Mouse (Mus musculus) heart, embryonic 14.5 days (tissue): ENCODE measurements at regions not wholly inside any gene's neighbourhood (a gene's known extent, or its start where the extent isn't known, plus 50 kb on each side); places are given as distances from the start of the nearest gene placed in this dataset.

Source experiments
- ATAC-seq: fragments of 200-750 bp; cut with Nextera tagmentation; 2 replicates; pipeline ENCODE4 v1.8.0; 2017; ENCODE audit warnings: low read depth, moderate TSS enrichment; ENCODE audit not compliant: insufficient number of reproducible peaks, insufficient read depth, low FRiP score
- H3K27ac ChIP-seq, 2 experiments: fragments of 200-500 bp in 1 of 2; fragments of 300-500 bp in 1 of 2; sonication (generic) in 1 of 2; replicated peaks in 1 of 2; 2 replicates each; pipeline ENCODE4 v1.5.1; 2012 to 2014; ENCODE audit warnings: low read depth in 2 of 2, low read length in 2 of 2, control low read depth in 1 of 2, mild to moderate bottlenecking in 1 of 2, mixed read lengths in 1 of 2; ENCODE audit not compliant: control insufficient read depth in 1 of 2, insufficient read depth in 1 of 2
- H3K27me3 ChIP-seq: fragments of 300-500 bp; sonication (generic); 2 replicates; pipeline ENCODE4 v1.6.1; 2014; ENCODE audit warnings: mild to moderate bottlenecking, low read length, control low read depth; ENCODE audit not compliant: control insufficient read depth, insufficient read depth
- H3K36me3 ChIP-seq: fragments of 300-500 bp; sonication (generic); 2 replicates; pipeline ENCODE4 v1.6.1; 2014; ENCODE audit warnings: mild to moderate bottlenecking, control low read depth, low read length, mixed read lengths; ENCODE audit not compliant: control insufficient read depth, insufficient read depth
- H3K4me1 ChIP-seq, 2 experiments: fragments of 200-500 bp in 1 of 2; fragments of 300-500 bp in 1 of 2; sonication (generic) in 1 of 2; 2 replicates each; pipeline ENCODE4 v1.6.1; 2012 to 2014; ENCODE audit warnings: low read length in 2 of 2, control low read depth in 1 of 2, mixed read lengths in 1 of 2; ENCODE audit not compliant: control insufficient read depth in 2 of 2, insufficient read depth in 2 of 2
- H3K4me2 ChIP-seq: fragments of 300-500 bp; sonication (generic); 2 replicates; pipeline ENCODE4 v1.6.1; 2014; ENCODE audit warnings: mild to moderate bottlenecking, low read length
- H3K4me3 ChIP-seq, 2 experiments: fragments of 200-500 bp in 1 of 2; fragments of 300-500 bp in 1 of 2; sonication (generic) in 1 of 2; 2 replicates each; pipeline ENCODE4 v1.5.1; 2012 to 2014; ENCODE audit warnings: low read length in 2 of 2, mild to moderate bottlenecking in 2 of 2, control low read depth in 1 of 2, low read depth in 1 of 2, moderate library complexity in 1 of 2; ENCODE audit not compliant: control insufficient read depth in 1 of 2, insufficient read depth in 1 of 2
- H3K9ac ChIP-seq: fragments of 300-500 bp; sonication (generic); 2 replicates; pipeline ENCODE4 v1.6.1; 2014; ENCODE audit warnings: mild to moderate bottlenecking, low read length
- H3K9me3 ChIP-seq: fragments of 300-500 bp; sonication (generic); 2 replicates; pipeline ENCODE4 v1.6.1; 2016; ENCODE audit warnings: low read length, control low read depth; ENCODE audit not compliant: control insufficient read depth
- WGBS: fragments of 180-500 bp; shearing (Covaris S2); extraction: QIAGEN DNeasy Blood & Tissue Kit; methylation state at CpG from one replicate; pipeline ENCODE4 v1.1.7; 2014; 5-methylcytosine and 5-hydroxymethylcytosine counted together

DNA sequence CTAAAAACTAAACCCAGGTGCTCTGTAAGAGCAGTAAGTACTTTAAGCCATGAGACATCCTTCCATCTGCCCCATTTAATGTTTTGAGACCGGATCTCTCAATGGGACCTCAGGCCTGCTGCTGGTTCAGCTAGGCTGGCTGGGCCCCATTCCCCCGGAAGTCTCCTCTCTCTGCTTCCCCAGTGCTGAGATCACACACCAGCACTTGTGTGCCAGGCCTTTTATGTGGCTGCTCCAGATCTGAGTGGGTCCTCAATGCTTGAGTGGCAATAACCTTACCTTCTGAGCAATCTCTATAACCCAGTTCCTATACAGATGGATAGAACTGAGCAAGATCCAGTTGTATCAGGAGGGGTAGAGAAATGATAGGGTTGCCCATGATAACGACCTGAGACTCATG lies 118.9 kb upstream of the Tgfbr2 start:
- Histone ChIP-seq H3K27ac (no peak overlapping the region), H3K4me2 (no peak overlapping the region), H3K9ac (no peak overlapping the region), H3K9me3 (no peaks in the 10 kb centered on the region), H3K36me3 (no peaks in the 10 kb centered on the region), H3K4me1 (peaks cover 0 to 5% of the 10 kb centered on the region in 2 experiments; a peak in 2 of 4 replicates), H3K27me3 (no peaks in the 10 kb centered on the region), H3K4me3 (no peak overlapping the region)
- ATAC-seq: no peak
- WGBS: 37% methylated on average over 3 of the region's 3 CpGs

DNA sequence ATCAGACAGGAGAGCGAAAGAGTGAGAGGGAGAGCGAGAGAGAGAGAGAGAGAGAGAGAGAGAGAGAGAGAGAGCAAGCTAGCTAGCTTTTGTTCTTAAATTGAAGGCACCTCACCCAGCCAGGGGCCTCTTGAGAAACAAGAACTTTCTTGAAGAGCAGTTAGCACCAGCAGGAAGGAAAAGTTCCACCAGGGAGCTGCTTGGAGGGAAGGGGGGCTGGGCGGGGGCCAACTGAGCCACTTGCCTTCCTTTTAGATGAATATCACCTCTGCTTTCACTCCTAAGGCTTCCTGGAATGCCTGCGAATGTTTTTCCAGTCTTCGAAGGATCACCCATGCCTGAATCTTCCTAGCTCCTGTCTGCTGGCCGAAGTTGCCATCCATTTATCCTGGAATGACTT lies 118.0 kb upstream of the Tgfbr2 start:
- ATAC-seq: no peak
- H3K9me3 ChIP-seq: no peaks in the 10 kb centered on the region
- WGBS: 60% methylated on average over 6 of the region's 6 CpGs
- H3K36me3 ChIP-seq: no peaks in the 10 kb centered on the region
- no peak overlapping the region for H3K4me3 ChIP-seq
- H3K27me3 ChIP-seq: no peaks in the 10 kb centered on the region
- no peak overlapping the region for H3K9ac ChIP-seq
- no peak overlapping the region for H3K27ac ChIP-seq
- H3K4me2 ChIP-seq: no peak overlapping the region
- peaks cover 0 to 5% of the 10 kb centered on the region in 2 experiments; a peak in 2 of 4 replicates for H3K4me1 ChIP-seq

DNA sequence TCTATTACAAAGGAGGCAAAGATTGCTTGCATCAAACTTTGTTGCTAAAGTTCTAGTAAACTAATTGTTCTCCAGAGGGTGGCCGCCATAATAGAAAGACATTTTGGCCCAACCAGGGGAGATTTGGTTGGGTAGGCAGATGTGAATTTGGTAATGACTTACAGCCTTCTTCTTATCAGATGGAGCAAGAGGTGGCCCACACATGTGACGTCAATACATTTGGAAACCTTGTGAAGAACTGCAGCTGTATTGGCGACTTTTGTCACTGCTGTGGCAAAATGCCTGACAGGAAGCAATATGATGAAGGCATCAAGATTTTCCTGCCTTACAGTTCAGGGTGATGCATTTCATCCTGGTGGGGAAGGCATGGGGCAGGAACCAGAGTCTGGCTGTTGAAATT lies 116.5 kb upstream of the Tgfbr2 start:
- ATAC-seq: no peak
- no peaks in the 10 kb centered on the region for H3K9me3 ChIP-seq
- no peak overlapping the region for H3K4me3 ChIP-seq
- no peak overlapping the region for H3K4me2 ChIP-seq
- WGBS: 75% methylated on average over 3 of the region's 3 CpGs
- no peak overlapping the region for H3K27ac ChIP-seq
- no peaks in the 10 kb centered on the region for H3K27me3 ChIP-seq
- no peak overlapping the region for H3K9ac ChIP-seq
- H3K36me3 ChIP-seq: no peaks in the 10 kb centered on the region
- H3K4me1 ChIP-seq: peaks cover 0 to 5% of the 10 kb centered on the region in 2 experiments; a peak in 2 of 4 replicates

DNA sequence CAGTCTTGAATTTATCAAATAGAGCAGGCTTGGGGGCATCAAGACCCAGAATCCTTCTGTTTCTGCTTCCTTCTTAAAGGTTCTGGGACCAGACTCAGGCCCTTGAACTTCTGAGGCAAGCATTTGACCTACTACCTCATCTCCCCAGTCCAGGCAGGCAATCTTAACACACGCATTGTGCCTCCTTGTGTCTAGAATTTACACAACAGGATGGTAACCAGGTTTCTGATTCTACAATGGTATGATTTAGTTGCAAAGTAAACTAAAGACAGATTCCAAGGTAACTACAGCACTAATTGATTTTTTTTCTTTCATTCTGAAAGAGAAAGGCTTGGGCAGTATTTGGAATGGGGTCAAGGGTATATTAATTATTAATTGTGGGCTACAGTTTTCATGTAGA lies 115.7 kb upstream of the Tgfbr2 start:
- Histone ChIP-seq H3K27ac (no peak overlapping the region), H3K9ac (no peak overlapping the region), H3K4me1 (peaks cover 6 to 7% of the 10 kb centered on the region in 2 experiments; a peak in 3 of 4 replicates), H3K27me3 (no peaks in the 10 kb centered on the region), H3K4me3 (no peak overlapping the region), H3K4me2 (no peak overlapping the region), H3K36me3 (no peaks in the 10 kb centered on the region), H3K9me3 (no peaks in the 10 kb centered on the region)
- ATAC-seq: no peak
- 87% methylated on average over 1 of the region's 1 CpGs for WGBS

DNA sequence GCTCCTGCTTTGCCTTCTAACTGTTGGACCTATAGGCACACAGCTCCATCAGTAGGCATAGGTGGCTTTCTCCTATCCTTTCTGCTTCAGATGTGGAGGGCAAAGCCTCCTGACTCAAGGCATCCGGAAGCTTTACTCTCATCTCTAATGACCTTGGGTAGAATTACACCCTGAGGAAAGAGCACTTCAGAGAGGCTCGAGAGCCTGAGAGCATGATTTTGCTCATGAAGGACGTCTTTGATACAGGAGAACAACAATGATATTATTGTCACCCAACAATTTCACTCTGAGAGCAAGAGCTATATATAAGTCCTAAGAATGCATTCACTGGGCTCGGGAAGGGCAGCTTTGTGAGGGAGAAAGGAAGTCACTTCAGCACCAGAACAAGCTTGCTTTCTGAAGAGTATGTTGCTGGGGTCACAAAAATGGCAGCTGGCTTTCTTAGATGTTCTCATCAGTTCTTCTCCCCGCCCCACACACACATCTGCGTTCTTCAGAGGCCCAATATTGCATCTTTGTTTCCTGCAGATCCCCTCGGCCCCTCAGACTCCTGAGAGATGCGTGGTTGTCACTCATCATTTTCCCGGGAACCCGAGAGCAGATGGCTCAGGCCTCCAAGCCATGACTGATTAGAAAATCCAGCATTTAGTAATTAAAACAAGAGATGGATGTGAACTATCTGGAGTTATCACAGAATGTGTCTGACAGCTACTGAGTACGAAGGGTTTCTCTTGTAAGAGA lies 110.7 kb upstream of the Tgfbr2 start:
- 52% methylated on average over 11 of the region's 11 CpGs for WGBS
- no peak overlapping the region for H3K4me2 ChIP-seq

DNA sequence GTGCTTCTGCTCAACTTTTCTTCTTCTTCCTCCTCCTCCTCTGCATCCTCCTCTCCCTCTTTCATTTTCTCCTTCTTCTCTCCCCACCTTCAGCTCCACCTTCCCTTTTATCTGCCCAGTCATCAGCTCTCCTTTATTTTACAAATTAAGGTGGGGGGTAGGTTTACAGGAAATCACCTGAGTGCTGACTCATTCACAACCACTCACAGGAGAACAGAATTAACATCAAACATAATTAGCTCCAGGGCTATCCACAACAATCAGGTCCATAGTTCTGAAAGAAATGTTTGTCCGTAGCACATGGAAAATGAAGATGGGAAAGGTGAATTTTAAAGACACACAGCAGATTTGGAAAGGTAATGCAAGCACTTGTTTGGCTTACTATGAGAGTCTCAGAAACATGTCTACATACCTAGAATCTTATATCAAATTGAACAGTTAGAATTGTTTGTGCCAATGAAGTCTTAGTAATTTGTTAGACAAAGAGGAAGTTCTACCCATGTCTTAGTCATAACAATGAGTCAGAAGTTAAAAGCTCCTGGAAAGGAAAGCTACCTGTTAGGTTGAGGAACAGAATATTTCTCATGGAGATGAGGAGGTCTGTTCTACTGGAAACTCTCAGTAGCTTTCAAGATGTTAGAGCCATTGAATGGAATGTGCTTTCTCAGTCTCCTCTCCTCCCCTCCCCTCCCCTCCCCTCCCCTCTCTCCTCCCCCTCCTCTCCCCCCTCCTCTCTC lies 108.8 kb upstream of the Tgfbr2 start:
- H3K4me1 ChIP-seq: peaks cover 3 to 21% of the 10 kb centered on the region in 2 experiments
- no peaks in the 10 kb centered on the region for H3K9me3 ChIP-seq
- ATAC-seq: no peak
- H3K9ac ChIP-seq: no peak overlapping the region
- H3K4me3 ChIP-seq: no peak overlapping the region
- H3K4me2 ChIP-seq: no peak overlapping the region
- H3K27me3 ChIP-seq: no peaks in the 10 kb centered on the region
- WGBS: 91% methylated on average over 1 of the region's 1 CpGs
- no peak overlapping the region for H3K27ac ChIP-seq
- H3K36me3 ChIP-seq: no peaks in the 10 kb centered on the region

More for the DNA sequence above, 110.7 kb upstream of the Tgfbr2 start:
- no peaks in the 10 kb centered on the region for H3K36me3 ChIP-seq
- ATAC-seq: no peak
- no peaks in the 10 kb centered on the region for H3K27me3 ChIP-seq
- no peak overlapping the region for H3K4me3 ChIP-seq
- no peaks in the 10 kb centered on the region for H3K9me3 ChIP-seq
- no peak overlapping the region for H3K9ac ChIP-seq
- peaks cover 3 to 21% of the 10 kb centered on the region in 2 experiments for H3K4me1 ChIP-seq
- peak overlapping the region; percentile 71 to 73 for H3K27ac ChIP-seq

DNA sequence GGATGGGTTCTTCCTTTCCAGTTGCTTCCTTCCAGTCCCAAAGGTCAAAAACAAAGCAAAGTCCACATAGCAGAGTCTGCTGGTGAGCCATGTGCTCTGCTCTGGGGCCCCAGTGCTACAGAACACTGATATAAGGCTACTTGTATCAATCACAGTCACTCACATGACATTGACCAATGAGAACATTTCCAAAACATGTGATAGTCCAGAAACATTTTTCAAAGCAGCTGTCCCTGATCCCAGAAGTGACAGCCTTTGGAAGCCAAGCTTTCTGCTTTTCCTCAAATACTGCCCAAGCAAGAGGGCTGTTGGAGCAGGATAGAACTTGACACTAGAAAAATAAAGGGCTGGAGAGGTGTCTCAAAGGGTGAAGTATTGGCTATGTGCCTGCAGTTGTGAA lies 106.5 kb upstream of the Tgfbr2 start:
- no peak overlapping the region for H3K4me2 ChIP-seq
- no peak overlapping the region for H3K4me3 ChIP-seq
- ATAC-seq: peak; percentile 43; the same call in 1 of the 2 replicates
- no peaks in the 10 kb centered on the region for H3K36me3 ChIP-seq
- H3K9me3 ChIP-seq: no peaks in the 10 kb centered on the region
- H3K27me3 ChIP-seq: no peaks in the 10 kb centered on the region
- peak overlapping the region; percentile 4 to 66; a peak in 3 of 4 replicates for H3K27ac ChIP-seq
- H3K9ac ChIP-seq: no peak overlapping the region
- H3K4me1 ChIP-seq: peaks cover 3 to 21% of the 10 kb centered on the region in 2 experiments
